Mouse (Mus musculus) hindbrain, embryonic 15.5 days (tissue): ENCODE data around the gene Nfx1. TPM values are rescaled to one million over a fixed set of nuclear protein-coding genes. Genes with fewer than 3 reads are reported as not detected.
"Not testable (repeated sequence)": the region's sequence is repeated elsewhere in the genome, so short reads cannot be mapped to it uniquely, and the experiment has no call there.

Experiments used
- ATAC-seq: fragments of 200-750 bp; cut with Nextera tagmentation; 2 replicates; pipeline ENCODE4 v1.8.0; 2017; ENCODE audit warnings: low read depth, moderate number of reproducible peaks, moderate TSS enrichment; ENCODE audit not compliant: low FRiP score
- H3K27ac ChIP-seq: fragments of 300-500 bp; sonication (generic); replicated peaks from 2 replicates; pipeline ENCODE4 v1.5.1; 2015; ENCODE audit warnings: mild to moderate bottlenecking, inconsistent platforms
- H3K27me3 ChIP-seq: fragments of 300-500 bp; sonication (generic); 2 replicates; pipeline ENCODE4 v1.6.1; 2015; ENCODE audit warnings: control low read depth, inconsistent platforms
- H3K36me3 ChIP-seq: fragments of 300-500 bp; sonication (generic); 2 replicates; pipeline ENCODE4 v1.6.1; 2015; ENCODE audit warnings: control low read depth, inconsistent platforms
- H3K4me1 ChIP-seq: fragments of 300-500 bp; sonication (generic); replicated peaks from 2 replicates; pipeline ENCODE4 v1.6.1; 2015; ENCODE audit warnings: control low read depth, inconsistent platforms
- H3K4me2 ChIP-seq: fragments of 300-500 bp; sonication (generic); 2 replicates; pipeline ENCODE4 v1.6.1; 2015; ENCODE audit warnings: moderate library complexity, mild to moderate bottlenecking, inconsistent platforms
- H3K4me3 ChIP-seq: fragments of 300-500 bp; sonication (generic); 2 replicates; pipeline ENCODE4 v1.5.1; 2015; ENCODE audit warnings: mild to moderate bottlenecking, inconsistent platforms
- H3K9ac ChIP-seq: fragments of 300-500 bp; sonication (generic); 2 replicates; pipeline ENCODE4 v1.6.1; 2015; ENCODE audit warnings: inconsistent platforms
- H3K9me3 ChIP-seq: fragments of 300-500 bp; sonication (generic); 2 replicates; pipeline ENCODE4 v1.6.1; 2016; ENCODE audit warnings: control low read depth, inconsistent platforms
- WGBS: fragments of 180-500 bp; shearing (Covaris S2); methylation state at CpG from one replicate; pipeline ENCODE4 v1.1.7; 2015; 5-methylcytosine and 5-hydroxymethylcytosine counted together
- polyA plus RNA-seq: library from polyadenylated mRNA; unstranded; fragments of >200 nt; fragmentation: Nextera tagmentation; extraction: Ambion mirVana; gene quantifications from 2 replicates; pipeline ENCODE4 v1.2.1, GENCODE M21; 2015

Nfx1 gene
- polyA plus RNA-seq = 100 and 106 TPM in 2 replicates

- peak; percentile 97 for ATAC-seq
- under 1% methylated on average over 71 of the region's 85 CpGs for WGBS
- Histone ChIP-seq H3K4me2 (peak within 1 kb of the TSS; percentile 74), H3K27ac (peak within 1 kb of the TSS; percentile 92), H3K9me3 (no peaks in the 10 kb centered on the region), H3K9ac (peak within 1 kb of the TSS; percentile 82), H3K4me3 (peak within 1 kb of the TSS; percentile 85), H3K4me1 (peaks cover 22% of the 10 kb centered on the region), H3K27me3 (no peaks in the 10 kb centered on the region), H3K36me3 (peaks cover 10% of the 10 kb centered on the region)
These were observed at the start of gene Nfx1 for GRCm38 (mm10) chr4:40970842-40971701. TSS of gene Nfx1 (plus strand) at chr4:40970906.

- H3K4me1 ChIP-seq = no peaks in the 10 kb centered on the region
- no peak overlapping the region for H3K4me2 ChIP-seq
- H3K4me3 ChIP-seq = no peak overlapping the region
- no peak for ATAC-seq
- H3K27ac ChIP-seq = no peak overlapping the region
- WGBS = 75% methylated on average over 3 of the region's 3 CpGs
- no peaks in the 10 kb centered on the region for H3K36me3 ChIP-seq
- no peaks in the 10 kb centered on the region for H3K27me3 ChIP-seq
- H3K9me3 ChIP-seq = no peaks in the 10 kb centered on the region
- no peak overlapping the region for H3K9ac ChIP-seq
These were observed 49.4 kb upstream of the Nfx1 start for GRCm38 (mm10) chr4:40921288-40921687.

- 85% methylated on average over 6 of the region's 6 CpGs for WGBS
- H3K9me3 ChIP-seq = no peaks in the 10 kb centered on the region
- no peaks in the 10 kb centered on the region for H3K27me3 ChIP-seq
- H3K36me3 ChIP-seq = no peaks in the 10 kb centered on the region
- H3K27ac ChIP-seq = no peak overlapping the region
- no peak overlapping the region for H3K4me2 ChIP-seq
- H3K4me1 ChIP-seq = no peaks in the 10 kb centered on the region
- no peak for ATAC-seq
- no peak overlapping the region for H3K9ac ChIP-seq
- no peak overlapping the region for H3K4me3 ChIP-seq
These were observed 47.5 kb upstream of the Nfx1 start for GRCm38 (mm10) chr4:40923087-40923651.

DNA sequence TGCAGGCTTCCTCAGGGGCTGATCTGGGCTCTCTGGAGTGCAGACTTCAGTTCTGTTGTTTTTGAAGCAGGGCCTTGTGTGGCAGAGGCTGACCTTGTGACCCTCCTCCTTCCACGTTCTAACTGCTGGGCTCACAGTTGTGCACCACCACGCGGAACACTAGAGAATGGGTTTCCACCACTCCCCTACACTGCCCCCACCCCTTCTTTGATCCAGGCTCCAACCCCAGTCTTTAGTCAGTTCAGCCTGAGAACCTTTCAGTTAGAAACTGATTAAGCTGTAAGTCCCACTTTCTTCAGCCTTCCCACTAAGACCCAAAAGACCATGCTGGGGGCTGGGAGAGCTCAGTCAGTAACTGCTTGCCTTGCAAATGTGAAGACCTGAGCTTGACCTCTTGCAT, 45.1 kb upstream of the Nfx1 start:
- WGBS = 35% methylated on average over 3 of the region's 3 CpGs
- ATAC-seq = no peak
- Histone ChIP-seq H3K4me2 (no peak overlapping the region), H3K9me3 (no peaks in the 10 kb centered on the region), H3K9ac (no peak overlapping the region), H3K4me3 (no peak overlapping the region), H3K36me3 (no peaks in the 10 kb centered on the region), H3K27ac (no peak overlapping the region), H3K4me1 (no peaks in the 10 kb centered on the region), H3K27me3 (no peaks in the 10 kb centered on the region)

- Histone ChIP-seq H3K36me3 (peaks cover 3% of the 10 kb centered on the region; the same call in 1 of the 2 replicates), H3K4me3 (no peak overlapping the region), H3K4me1 (no peaks in the 10 kb centered on the region), H3K4me2 (no peak overlapping the region), H3K27ac (no peak overlapping the region), H3K27me3 (no peaks in the 10 kb centered on the region), H3K9me3 (no peaks in the 10 kb centered on the region), H3K9ac (no peak overlapping the region)
- no peak for ATAC-seq
- 82% methylated on average over 7 of the region's 7 CpGs for WGBS
These were observed 41.7 kb upstream of the Nfx1 start for GRCm38 (mm10) chr4:40929046-40929445.

- 96% methylated on average over 5 of the region's 5 CpGs for whole genome bisulfite sequencing
- peaks cover 32% of the 10 kb centered on the region for H3K36me3 ChIP-seq
- ATAC-seq = no peak
- H3K4me3 ChIP-seq = no peak overlapping the region
- no peaks in the 10 kb centered on the region for H3K4me1 ChIP-seq
- H3K4me2 ChIP-seq = no peak overlapping the region
- no peak overlapping the region for H3K9ac ChIP-seq
- H3K27ac ChIP-seq = no peak overlapping the region
- H3K27me3 ChIP-seq = no peaks in the 10 kb centered on the region
- H3K9me3 ChIP-seq = no peaks in the 10 kb centered on the region
These were observed 37.0 kb upstream of the Nfx1 start for GRCm38 (mm10) chr4:40933694-40934093.

DNA sequence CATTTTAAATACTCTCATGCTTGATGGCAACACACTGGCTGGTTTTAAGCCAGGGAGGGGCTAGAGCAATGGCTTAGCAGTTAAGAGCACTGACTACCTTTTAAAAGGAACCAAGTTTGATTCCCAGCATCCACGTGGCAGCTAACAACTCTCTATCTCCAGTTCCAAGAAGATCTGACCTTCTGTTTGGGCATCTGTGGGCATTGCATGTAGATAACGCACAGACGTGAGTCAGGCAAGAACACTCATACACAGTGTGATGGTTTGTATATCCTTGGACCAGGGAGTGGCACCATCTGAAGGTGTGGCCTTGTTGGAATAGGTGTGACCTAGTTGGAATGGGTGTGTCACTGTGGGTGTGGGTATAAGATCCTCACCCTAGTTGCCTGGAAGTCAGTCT, 36.3 kb upstream of the Nfx1 start:
- not testable (repeated sequence) for ATAC-seq, H3K4me1 ChIP-seq, H3K9ac ChIP-seq, H3K27ac ChIP-seq, H3K9me3 ChIP-seq, H3K4me2 ChIP-seq, H3K27me3 ChIP-seq, H3K4me3 ChIP-seq
- 90% methylated on average over 3 of the region's 3 CpGs for WGBS
- peaks cover 39% of the 10 kb centered on the region for H3K36me3 ChIP-seq

GRCm38 (mm10) chr4:40936175-40936839, 34.4 kb upstream of the Nfx1 start:
- Histone ChIP-seq H3K36me3 (peaks cover 58% of the 10 kb centered on the region), H3K9me3 (no peaks in the 10 kb centered on the region), H3K4me1 (no peaks in the 10 kb centered on the region), H3K4me3 (no peak overlapping the region), H3K4me2 (no peak overlapping the region), H3K27me3 (no peaks in the 10 kb centered on the region), H3K27ac (peak overlapping the region; percentile 43; the same call in 1 of the 2 replicates), H3K9ac (no peak overlapping the region)
- 62% methylated on average over 9 of the region's 9 CpGs for WGBS
- peak; percentile 96 for ATAC-seq

DNA sequence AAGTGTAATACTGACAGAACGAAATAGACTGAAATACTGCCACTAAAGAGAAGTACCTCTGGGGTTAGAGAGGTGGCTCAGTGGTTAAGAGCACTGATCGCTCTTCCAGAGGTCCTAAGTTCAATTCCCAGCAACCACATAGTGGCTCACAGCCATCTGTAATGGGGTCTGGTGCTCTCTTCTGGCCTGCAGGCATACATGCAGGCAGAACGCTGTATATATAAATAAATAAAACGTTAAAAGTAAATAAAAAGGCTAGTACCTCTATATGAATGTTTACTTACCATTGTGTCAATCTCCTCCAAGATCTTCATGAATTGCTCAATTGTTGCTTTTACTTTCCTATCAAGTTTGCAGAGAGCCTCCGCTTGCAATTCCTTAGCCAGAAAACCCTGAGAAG, 31.9 kb upstream of the Nfx1 start:
- H3K4me2 ChIP-seq = no peak overlapping the region
- no peaks in the 10 kb centered on the region for H3K27me3 ChIP-seq
- H3K4me3 ChIP-seq = no peak overlapping the region
- no peaks in the 10 kb centered on the region for H3K4me1 ChIP-seq
- no peaks in the 10 kb centered on the region for H3K9me3 ChIP-seq
- H3K9ac ChIP-seq = no peak overlapping the region
- no peak overlapping the region for H3K27ac ChIP-seq
- 96% methylated on average over 5 of the region's 5 CpGs for WGBS
- H3K36me3 ChIP-seq = peaks cover 77% of the 10 kb centered on the region
- no peak for ATAC-seq

DNA sequence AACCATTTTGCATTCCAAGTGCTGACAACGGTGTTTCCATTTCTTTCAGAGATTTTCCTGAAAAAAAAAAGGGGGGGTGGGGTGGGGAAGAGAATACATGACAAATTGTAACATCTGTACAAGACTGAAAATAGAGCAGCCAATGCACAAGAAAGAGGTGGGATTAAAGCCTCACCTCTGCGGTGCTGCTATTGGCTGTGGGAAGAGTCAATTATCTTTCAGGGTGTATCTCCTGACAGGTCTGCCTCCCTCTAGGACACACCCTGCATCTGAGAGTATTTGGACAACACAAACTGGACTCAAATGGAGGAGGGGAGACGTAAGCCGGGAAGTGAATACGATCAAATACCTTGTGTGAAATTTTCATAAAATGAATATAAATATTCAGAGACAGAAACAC, 27.1 kb upstream of the Nfx1 start:
- Histone ChIP-seq H3K4me3 (no peak overlapping the region), H3K9me3 (no peaks in the 10 kb centered on the region), H3K4me2 (no peak overlapping the region), H3K36me3 (peaks cover 53% of the 10 kb centered on the region), H3K9ac (no peak overlapping the region), H3K27ac (no peak overlapping the region), H3K27me3 (no peaks in the 10 kb centered on the region), H3K4me1 (peaks cover 18% of the 10 kb centered on the region)
- 95% methylated on average over 5 of the region's 5 CpGs for WGBS
- no peak for ATAC-seq

DNA sequence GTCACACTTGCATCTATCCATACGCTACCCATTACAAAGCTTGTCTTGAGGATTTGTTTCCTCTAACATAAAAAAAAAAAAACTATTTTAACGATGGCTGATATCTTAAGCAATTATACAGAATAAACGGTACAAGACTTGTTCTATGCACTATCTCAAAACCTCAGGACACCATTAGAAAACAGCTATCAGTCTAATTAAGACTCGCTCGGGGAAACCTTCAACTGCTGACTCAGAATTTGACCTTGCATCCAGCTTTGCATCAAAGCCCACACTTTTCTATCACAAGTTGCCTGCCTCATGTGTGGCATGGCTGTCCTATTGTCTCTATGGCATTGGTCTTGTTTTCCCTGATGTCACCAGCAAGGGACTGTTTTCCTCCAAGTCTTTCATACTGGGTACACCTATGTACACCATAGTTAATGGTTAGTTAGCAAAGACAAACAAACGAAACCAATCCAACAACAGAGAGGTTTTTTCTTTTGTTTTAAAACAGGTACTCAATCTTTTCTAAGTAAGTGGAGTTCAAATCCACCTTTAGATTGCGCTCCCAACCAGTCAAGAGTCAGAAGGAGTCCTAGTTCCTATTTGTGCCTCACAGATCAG, 24.1 kb upstream of the Nfx1 start:
- Histone ChIP-seq H3K9ac (0 out of 2 replicates have a peak overlapping the region, but pooled peaks have one; percentile 81), H3K36me3 (peaks cover 27% of the 10 kb centered on the region), H3K27me3 (no peaks in the 10 kb centered on the region), H3K4me2 (peak overlapping the region; percentile 72), H3K4me1 (peaks cover 31% of the 10 kb centered on the region), H3K9me3 (no peaks in the 10 kb centered on the region), H3K4me3 (peak overlapping the region; percentile 87), H3K27ac (no peak overlapping the region)
- ATAC-seq = no peak
- 89% methylated on average over 7 of the region's 7 CpGs for whole genome bisulfite sequencing
